Mouse (Mus musculus) erythroblast, adult 5-6 weeks (primary cell): ENCODE measurements at regions not wholly inside any gene's neighbourhood (a gene's known extent, or its start where the extent isn't known, plus 50 kb on each side); places are given as distances from the start of the nearest gene placed in this dataset.

ENCODE experiments used
- ATAC-seq: replicated peaks from 2 replicates; pipeline ENCODE4 v1.8.0; 2016; ENCODE audit warnings: moderate number of reproducible peaks, mild to moderate bottlenecking, moderate TSS enrichment, inconsistent platforms; ENCODE audit not compliant: poor library complexity, low FRiP score, severe bottlenecking

- no peak for ATAC-seq
Observed at GRCm38 (mm10) chr12:71614945-71615344, 215.9 kb upstream of the Daam1 start.

- ATAC-seq, result no peak
Observed at GRCm38 (mm10) chr12:71615383-71615782, 215.5 kb upstream of the Daam1 start.

GRCm38 (mm10) chr12:71616121-71616520, 214.8 kb upstream of the Daam1 start:
- ATAC-seq, result no peak

GRCm38 (mm10) chr12:71618466-71618865, 212.4 kb upstream of the Daam1 start:
- ATAC-seq, result no peak

GRCm38 (mm10) chr12:71618956-71619355, 211.9 kb upstream of the Daam1 start:
- ATAC-seq, result no peak

GRCm38 (mm10) chr12:71619561-71619960, 211.3 kb upstream of the Daam1 start:
- ATAC-seq, result no peak

GRCm38 (mm10) chr12:71621542-71621941, 209.3 kb upstream of the Daam1 start:
- no peak for ATAC-seq

GRCm38 (mm10) chr12:71622761-71623160, 208.1 kb upstream of the Daam1 start:
- no peak for ATAC-seq

- no peak for ATAC-seq
Observed at GRCm38 (mm10) chr12:71623271-71623670, 207.6 kb upstream of the Daam1 start.

- no peak for ATAC-seq
Observed at GRCm38 (mm10) chr12:71624076-71624475, 206.8 kb upstream of the Daam1 start.

GRCm38 (mm10) chr12:71624676-71625075, 206.2 kb upstream of the Daam1 start:
- ATAC-seq, result no peak

GRCm38 (mm10) chr12:71625115-71625514, 205.8 kb upstream of the Daam1 start:
- ATAC-seq, result no peak

GRCm38 (mm10) chr12:71626801-71627200, 204.1 kb upstream of the Daam1 start:
- no peak for ATAC-seq

- no peak for ATAC-seq
Observed at GRCm38 (mm10) chr12:71627421-71628339, 203.2 kb upstream of the Daam1 start.

GRCm38 (mm10) chr12:71628340-71628738, 202.5 kb upstream of the Daam1 start:
- no peak for ATAC-seq

GRCm38 (mm10) chr12:71628796-71629195, 202.1 kb upstream of the Daam1 start:
- ATAC-seq, result no peak

- ATAC-seq, result no peak
Observed at GRCm38 (mm10) chr12:71630386-71630785, 200.5 kb upstream of the Daam1 start.

- ATAC-seq, result no peak
Observed at GRCm38 (mm10) chr12:71636300-71636699, 194.6 kb upstream of the Daam1 start.

GRCm38 (mm10) chr12:71637248-71637647, 193.6 kb upstream of the Daam1 start:
- ATAC-seq, result no peak

- ATAC-seq, result no peak
Observed at GRCm38 (mm10) chr12:71638246-71638645, 192.6 kb upstream of the Daam1 start.

GRCm38 (mm10) chr12:71640058-71640501, 190.8 kb upstream of the Daam1 start:
- no peak for ATAC-seq

GRCm38 (mm10) chr12:71641486-71641885, 189.4 kb upstream of the Daam1 start:
- ATAC-seq, result no peak
